Mouse (Mus musculus) G1E (cell line): ENCODE measurements at regions not wholly inside any gene's neighbourhood (a gene's known extent, or its start where the extent isn't known, plus 50 kb on each side); places are given as distances from the start of the nearest gene placed in this dataset.

Source experiments
- ATAC-seq: 2 replicates; pipeline ENCODE4 v1.8.0; 2016; ENCODE audit warnings: mild to moderate bottlenecking; ENCODE audit not compliant: insufficient number of reproducible peaks, poor library complexity, low FRiP score, severe bottlenecking; ENCODE audit errors: extremely low read depth
- DNase-seq: peaks from one replicate; pipeline ENCODE4 v3.0.0; 2012; ENCODE audit warnings: low spot score
- H3K27me3 ChIP-seq: 2 replicates; pipeline ENCODE4 v1.6.1; 2012; ENCODE audit warnings: mild to moderate bottlenecking, low read length, inconsistent platforms; ENCODE audit not compliant: insufficient read depth
- H3K36me3 ChIP-seq: replicated peaks from 2 replicates; pipeline ENCODE3; 2012; ENCODE audit warnings: mild to moderate bottlenecking, inconsistent platforms
- H3K4me1 ChIP-seq: 2 replicates; pipeline ENCODE4 v1.6.1; 2012; ENCODE audit warnings: low read depth, low read length, inconsistent platforms, mixed read lengths; ENCODE audit not compliant: insufficient read depth
- H3K4me3 ChIP-seq: 2 replicates; pipeline ENCODE4 v1.5.1; 2012; ENCODE audit warnings: low read depth, mild to moderate bottlenecking, inconsistent platforms, low read length, moderate library complexity, mixed read lengths
- H3K9me3 ChIP-seq: replicated peaks from 2 replicates; pipeline ENCODE4 v1.6.1; 2012; ENCODE audit warnings: inconsistent platforms
- CTCF ChIP-seq: IDR thresholded peaks from 2 replicates; pipeline ENCODE4 v1.5.1; 2012; ENCODE audit warnings: low read depth, low read length, inconsistent platforms, mixed read lengths
- GATA1 ChIP-seq: IDR thresholded peaks from 2 replicates; pipeline ENCODE4 v1.6.1; 2012; ENCODE audit warnings: borderline replicate concordance, low read length, inconsistent platforms, mixed read lengths
- GATA2 ChIP-seq: IDR thresholded peaks from 2 replicates; pipeline ENCODE4 v1.6.1; 2012; ENCODE audit warnings: low read depth, low read length, inconsistent platforms, borderline replicate concordance
- POLR2AphosphoS5 ChIP-seq: IDR thresholded peaks from 2 replicates; pipeline ENCODE4 v1.6.1; 2012; ENCODE audit warnings: low read depth, low read length, inconsistent platforms; ENCODE audit not compliant: insufficient replicate concordance
- TAL1 ChIP-seq: conservative IDR thresholded peaks from 2 replicates; pipeline ENCODE4 v1.6.1; 2012; ENCODE audit warnings: low read depth, low read length, inconsistent platforms, mixed read lengths

DNA sequence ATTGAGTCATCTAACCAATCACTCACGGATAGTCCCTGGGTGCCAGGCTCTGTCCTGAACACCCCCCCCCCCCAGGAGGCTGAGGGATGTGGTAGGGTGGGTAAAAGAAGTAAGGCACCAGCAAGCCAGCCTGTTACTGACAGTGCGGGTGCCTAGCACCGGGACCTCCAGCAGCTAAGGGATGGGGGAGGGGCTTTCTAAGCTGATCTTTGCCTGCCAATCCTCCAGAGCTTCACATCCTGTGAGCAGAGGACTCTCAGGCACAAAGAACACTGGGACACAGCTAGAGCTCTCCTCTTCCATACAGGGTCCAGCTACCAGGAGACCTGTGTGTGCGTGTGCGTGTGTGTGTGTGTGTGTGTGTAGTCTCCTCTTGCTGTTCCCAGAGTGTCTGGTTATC, 215.9 kb downstream of the Matn1 start:
- no peaks in the 10 kb centered on the region for H3K9me3 ChIP-seq
- DNase-seq (no peak), ATAC-seq (no peak)
- no peak for TF ChIP-seq GATA1
- TF ChIP-seq TAL1: no peak
- no peak for TF ChIP-seq CTCF
- no peak for TF ChIP-seq POLR2AphosphoS5
- TF ChIP-seq GATA2: no peak
- no peak overlapping the region for H3K4me3 ChIP-seq
- H3K27me3 ChIP-seq: no peaks in the 10 kb centered on the region
- no peaks in the 10 kb centered on the region for H3K4me1 ChIP-seq
- H3K36me3 ChIP-seq: no peaks in the 10 kb centered on the region

DNA sequence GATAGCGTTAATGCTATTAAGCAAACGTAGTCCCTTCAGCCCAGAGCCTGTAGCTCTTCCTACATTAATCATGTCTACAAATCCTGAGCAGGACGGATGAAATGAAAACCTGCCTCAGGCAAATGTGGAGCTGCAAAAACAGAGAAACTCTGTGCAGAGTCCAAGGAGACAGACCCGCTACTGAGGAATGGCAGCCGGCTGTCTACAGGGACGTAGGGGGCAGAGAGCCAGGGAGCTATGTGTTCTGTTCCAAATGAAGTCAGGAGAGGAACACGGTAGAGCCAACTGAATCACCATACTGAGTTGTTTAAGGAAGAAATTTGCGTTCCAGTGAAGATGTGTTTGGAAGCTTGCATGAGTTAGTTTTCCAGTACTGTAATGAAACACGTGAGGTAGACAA, 217.3 kb downstream of the Matn1 start:
- no peaks in the 10 kb centered on the region for H3K4me1 ChIP-seq
- ATAC-seq: no peak
- no peak overlapping the region for H3K4me3 ChIP-seq
- no peak for DNase-seq
- no peaks in the 10 kb centered on the region for H3K9me3 ChIP-seq
- no peak for TF ChIP-seq GATA2
- TF ChIP-seq CTCF: no peak
- no peak for TF ChIP-seq TAL1
- TF ChIP-seq GATA1: no peak
- TF ChIP-seq POLR2AphosphoS5: no peak
- no peaks in the 10 kb centered on the region for H3K27me3 ChIP-seq
- no peaks in the 10 kb centered on the region for H3K36me3 ChIP-seq

DNA sequence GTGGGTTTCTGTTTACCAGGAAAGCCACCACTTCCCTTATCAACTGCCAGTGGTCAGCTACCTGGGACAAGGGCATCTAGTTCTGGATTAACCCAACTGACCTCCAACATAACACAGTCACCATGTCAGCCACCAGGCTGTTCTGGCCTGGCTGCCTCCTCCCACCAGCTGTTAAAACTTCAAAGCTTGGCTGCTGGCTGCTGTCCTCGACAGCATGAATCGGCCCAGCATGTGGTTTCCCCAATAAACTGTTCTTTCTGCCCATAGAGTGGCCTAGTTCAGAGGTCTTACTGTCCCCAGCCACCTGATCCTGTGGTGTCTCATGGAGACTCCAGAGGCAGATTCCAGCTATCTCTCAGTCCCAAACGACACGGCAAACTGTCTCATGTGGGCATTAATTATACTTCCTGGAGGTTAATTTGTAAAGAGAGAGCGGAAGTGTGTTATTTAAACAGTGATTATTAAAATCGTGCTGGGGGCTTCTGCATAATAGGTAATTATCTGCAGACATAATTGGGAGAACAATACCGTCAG, 219.7 kb downstream of the Matn1 start:
- TF ChIP-seq GATA2 (no peak), GATA1 (no peak), POLR2AphosphoS5 (no peak), TAL1 (no peak), CTCF (no peak)
- Histone ChIP-seq H3K27me3 (no peaks in the 10 kb centered on the region), H3K36me3 (no peaks in the 10 kb centered on the region), H3K4me1 (no peaks in the 10 kb centered on the region), H3K4me3 (no peak overlapping the region), H3K9me3 (no peaks in the 10 kb centered on the region)
- no peak for ATAC-seq
- DNase-seq: no peak

GRCm38 (mm10) chr4:131166574-131167270, 222.5 kb downstream of the Matn1 start:
- Histone ChIP-seq H3K27me3 (peaks cover 4% of the 10 kb centered on the region; the same call in 1 of the 2 replicates), H3K9me3 (no peaks in the 10 kb centered on the region), H3K4me3 (no peak overlapping the region), H3K4me1 (no peaks in the 10 kb centered on the region), H3K36me3 (no peaks in the 10 kb centered on the region)
- ATAC-seq (no peak), DNase-seq (no peak)
- TF ChIP-seq GATA2 (no peak), POLR2AphosphoS5 (no peak)

GRCm38 (mm10) chr4:131167921-131168320, 223.7 kb downstream of the Matn1 start:
- DNase-seq: no peak
- ATAC-seq: no peak
- peaks cover 4% of the 10 kb centered on the region; the same call in 1 of the 2 replicates for H3K27me3 ChIP-seq

DNA sequence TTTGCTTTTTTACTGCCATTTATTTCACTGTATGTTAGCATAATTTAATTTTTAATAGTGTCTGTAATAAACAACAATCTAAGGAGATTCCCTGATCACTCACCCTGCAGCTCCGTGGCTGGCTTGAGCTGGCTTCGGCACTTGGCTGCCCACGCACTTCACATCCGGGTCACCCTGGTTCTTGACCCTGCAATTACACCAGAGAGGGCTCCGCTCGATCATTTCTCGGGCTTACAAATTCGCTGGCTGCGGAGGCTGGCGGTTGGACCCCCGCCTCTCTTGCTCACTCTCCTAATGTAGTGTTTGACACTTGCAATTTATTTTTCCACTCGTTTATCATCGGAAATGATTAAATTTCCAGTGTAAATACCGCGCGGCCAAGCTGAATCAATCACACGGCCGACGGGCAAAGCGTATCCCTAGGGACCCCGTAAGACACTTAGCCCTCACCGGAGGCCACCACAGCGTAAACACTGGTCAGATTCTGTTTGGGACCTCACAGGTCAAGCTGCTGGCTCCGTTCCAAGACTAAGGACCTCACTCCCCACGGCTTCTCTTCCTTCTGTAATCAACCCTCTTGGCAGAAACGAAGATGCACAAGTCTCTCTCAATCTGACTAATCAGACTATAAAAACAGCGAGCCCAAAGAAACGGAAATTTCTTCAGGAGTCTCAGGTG, 229.7 kb downstream of the Matn1 start:
- H3K4me3 ChIP-seq: no peak overlapping the region
- no peaks in the 10 kb centered on the region for H3K36me3 ChIP-seq
- no peaks in the 10 kb centered on the region for H3K9me3 ChIP-seq
- ATAC-seq (no peak), DNase-seq (no peak)
- H3K4me1 ChIP-seq: no peaks in the 10 kb centered on the region
- TF ChIP-seq GATA2: no peak
- no peak for TF ChIP-seq CTCF
- TF ChIP-seq GATA1: no peak
- TF ChIP-seq TAL1: no peak
- TF ChIP-seq POLR2AphosphoS5: no peak
- peaks cover 4% of the 10 kb centered on the region; the same call in 1 of the 2 replicates for H3K27me3 ChIP-seq

More at GRCm38 (mm10) chr4:131167921-131168320, 223.7 kb downstream of the Matn1 start:
- TF ChIP-seq GATA2: no peak
- TF ChIP-seq POLR2AphosphoS5: no peak
- TF ChIP-seq TAL1: no peak
- TF ChIP-seq GATA1: no peak
- TF ChIP-seq CTCF: no peak
- no peaks in the 10 kb centered on the region for H3K36me3 ChIP-seq
- no peaks in the 10 kb centered on the region for H3K9me3 ChIP-seq
- no peak overlapping the region for H3K4me3 ChIP-seq
- H3K4me1 ChIP-seq: no peaks in the 10 kb centered on the region
